Mouse (Mus musculus): ENCODE results near the gene Ccdc96. TPM values are rescaled to one million over a fixed set of nuclear protein-coding genes. Genes with fewer than 3 reads are reported as not detected.

The Ccdc96 gene
- polyA plus RNA-seq, 1 experiment, result 0.04 TPM

GRCm38 (mm10) chr5:36505235-36505634 lies 20.8 kb downstream of the Ccdc96 start:
- TF ChIP-seq CTCF (IDR thresholded peaks at IDR 0.05; ENCODE audit: extremely low read depth, insufficient read depth, insufficient read length, insufficient replicate concordance) (no peak), POLR2A (IDR thresholded peaks at IDR 0.05; ENCODE audit: low read depth, low read length) (no peak)
- Histone ChIP-seq H3K27me3 (ENCODE audit: control insufficient read depth, insufficient read depth, low read length) (no peaks in the 10 kb centered on the region), H3K4me3 (ENCODE audit: extremely low read depth, insufficient read depth, insufficient read length) (no peak overlapping the region), H3K36me3 (ENCODE audit: control insufficient read depth, insufficient read depth, low read length) (peaks cover 45% of the 10 kb centered on the region), H3K27ac (ENCODE audit: insufficient read depth, low read length) (no peak overlapping the region), H3K4me1 (ENCODE audit: control insufficient read depth, insufficient read depth, insufficient read length) (no peaks in the 10 kb centered on the region)
- 93% methylated on average over 7 of the region's 7 CpGs for WGBS
- no peak for DNase-seq (ENCODE audit: low read depth in 1 of 2, low spot score in 2 of 2)

- H3K4me3 ChIP-seq (ENCODE audit: extremely low read depth, insufficient read depth, insufficient read length), result no peak overlapping the region
- TF ChIP-seq CTCF (IDR thresholded peaks at IDR 0.05; ENCODE audit: extremely low read depth, insufficient read depth, insufficient read length, insufficient replicate concordance) (no peak), POLR2A (IDR thresholded peaks at IDR 0.05; ENCODE audit: low read depth, low read length) (no peak)
- H3K4me1 ChIP-seq (ENCODE audit: control insufficient read depth, insufficient read depth, insufficient read length), result no peaks in the 10 kb centered on the region
- no peaks in the 10 kb centered on the region for H3K27me3 ChIP-seq (ENCODE audit: control insufficient read depth, insufficient read depth, low read length)
- no peak for DNase-seq (ENCODE audit: low read depth in 1 of 2, low spot score in 2 of 2)
- WGBS, result 82% methylated on average over 5 of the region's 5 CpGs
- peaks cover 47% of the 10 kb centered on the region for H3K36me3 ChIP-seq (ENCODE audit: control insufficient read depth, insufficient read depth, low read length)
- H3K27ac ChIP-seq (ENCODE audit: insufficient read depth, low read length), result no peak overlapping the region
Measured at GRCm38 (mm10) chr5:36505643-36506042, 21.3 kb downstream of the Ccdc96 start.

- 94% methylated on average over 10 of the region's 10 CpGs for WGBS
- no peaks in the 10 kb centered on the region for H3K4me1 ChIP-seq (ENCODE audit: control insufficient read depth, insufficient read depth, insufficient read length)
- no peaks in the 10 kb centered on the region for H3K27me3 ChIP-seq (ENCODE audit: control insufficient read depth, insufficient read depth, low read length)
- TF ChIP-seq CTCF (IDR thresholded peaks at IDR 0.05; ENCODE audit: extremely low read depth, insufficient read depth, insufficient read length, insufficient replicate concordance), result no peak
- TF ChIP-seq POLR2A (IDR thresholded peaks at IDR 0.05; ENCODE audit: low read depth, low read length), result no peak
- H3K27ac ChIP-seq (ENCODE audit: insufficient read depth, low read length), result no peak overlapping the region
- peaks cover 58% of the 10 kb centered on the region for H3K36me3 ChIP-seq (ENCODE audit: control insufficient read depth, insufficient read depth, low read length)
- no peak for DNase-seq (ENCODE audit: low read depth in 1 of 2, low spot score in 2 of 2)
- no peak overlapping the region for H3K4me3 ChIP-seq (ENCODE audit: extremely low read depth, insufficient read depth, insufficient read length)
Measured at GRCm38 (mm10) chr5:36508351-36508750, 24.0 kb downstream of the Ccdc96 start.

GRCm38 (mm10) chr5:36510956-36511355 lies 26.6 kb downstream of the Ccdc96 start:
- Histone ChIP-seq H3K27me3 (ENCODE audit: control insufficient read depth, insufficient read depth, low read length) (no peaks in the 10 kb centered on the region), H3K36me3 (ENCODE audit: control insufficient read depth, insufficient read depth, low read length) (peaks cover 55% of the 10 kb centered on the region), H3K4me3 (ENCODE audit: extremely low read depth, insufficient read depth, insufficient read length) (no peak overlapping the region), H3K27ac (ENCODE audit: insufficient read depth, low read length) (no peak overlapping the region), H3K4me1 (ENCODE audit: control insufficient read depth, insufficient read depth, insufficient read length) (no peaks in the 10 kb centered on the region)
- TF ChIP-seq CTCF (IDR thresholded peaks at IDR 0.05; ENCODE audit: extremely low read depth, insufficient read depth, insufficient read length, insufficient replicate concordance), result no peak
- no peak for TF ChIP-seq POLR2A (IDR thresholded peaks at IDR 0.05; ENCODE audit: low read depth, low read length)
- no peak for DNase-seq (ENCODE audit: low read depth in 1 of 2, low spot score in 2 of 2)
- 92% methylated on average over 2 of the region's 2 CpGs for WGBS

- no peak for DNase-seq (ENCODE audit: low read depth in 1 of 2, low spot score in 2 of 2)
- H3K4me1 ChIP-seq (ENCODE audit: control insufficient read depth, insufficient read depth, insufficient read length), result no peaks in the 10 kb centered on the region
- no peak overlapping the region for H3K4me3 ChIP-seq (ENCODE audit: extremely low read depth, insufficient read depth, insufficient read length)
- peaks cover 58% of the 10 kb centered on the region for H3K36me3 ChIP-seq (ENCODE audit: control insufficient read depth, insufficient read depth, low read length)
- WGBS, result 67% methylated on average over 1 of the region's 1 CpGs
- TF ChIP-seq CTCF (IDR thresholded peaks at IDR 0.05; ENCODE audit: extremely low read depth, insufficient read depth, insufficient read length, insufficient replicate concordance) (no peak), POLR2A (IDR thresholded peaks at IDR 0.05; ENCODE audit: low read depth, low read length) (no peak)
- H3K27ac ChIP-seq (ENCODE audit: insufficient read depth, low read length), result no peak overlapping the region
- H3K27me3 ChIP-seq (ENCODE audit: control insufficient read depth, insufficient read depth, low read length), result no peaks in the 10 kb centered on the region
Measured at GRCm38 (mm10) chr5:36515126-36515525, 30.7 kb downstream of the Ccdc96 start.

GRCm38 (mm10) chr5:36515558-36515957 lies 31.2 kb downstream of the Ccdc96 start:
- 85% methylated on average over 5 of the region's 5 CpGs for WGBS
- H3K36me3 ChIP-seq (ENCODE audit: control insufficient read depth, insufficient read depth, low read length), result peaks cover 57% of the 10 kb centered on the region
- DNase-seq (ENCODE audit: low read depth in 1 of 2, low spot score in 2 of 2), result no peak
- peak overlapping the region; percentile 28; the same call in 1 of the 2 replicates for H3K27ac ChIP-seq (ENCODE audit: insufficient read depth, low read length)
- H3K4me1 ChIP-seq (ENCODE audit: control insufficient read depth, insufficient read depth, insufficient read length), result no peaks in the 10 kb centered on the region
- H3K27me3 ChIP-seq (ENCODE audit: control insufficient read depth, insufficient read depth, low read length), result no peaks in the 10 kb centered on the region
- H3K4me3 ChIP-seq (ENCODE audit: extremely low read depth, insufficient read depth, insufficient read length), result no peak overlapping the region
- TF ChIP-seq POLR2A (IDR thresholded peaks at IDR 0.05; ENCODE audit: low read depth, low read length) (no peak), CTCF (IDR thresholded peaks at IDR 0.05; ENCODE audit: extremely low read depth, insufficient read depth, insufficient read length, insufficient replicate concordance) (no peak)

- no peak overlapping the region for H3K4me3 ChIP-seq (ENCODE audit: extremely low read depth, insufficient read depth, insufficient read length)
- no peaks in the 10 kb centered on the region for H3K27me3 ChIP-seq (ENCODE audit: control insufficient read depth, insufficient read depth, low read length)
- peaks cover 49% of the 10 kb centered on the region for H3K36me3 ChIP-seq (ENCODE audit: control insufficient read depth, insufficient read depth, low read length)
- DNase-seq (ENCODE audit: low read depth in 1 of 2, low spot score in 2 of 2), result no peak
- WGBS, result 91% methylated on average over 3 of the region's 3 CpGs
- H3K4me1 ChIP-seq (ENCODE audit: control insufficient read depth, insufficient read depth, insufficient read length), result no peaks in the 10 kb centered on the region
- H3K27ac ChIP-seq (ENCODE audit: insufficient read depth, low read length), result no peak overlapping the region
- TF ChIP-seq CTCF (IDR thresholded peaks at IDR 0.05; ENCODE audit: extremely low read depth, insufficient read depth, insufficient read length, insufficient replicate concordance) (no peak), POLR2A (IDR thresholded peaks at IDR 0.05; ENCODE audit: low read depth, low read length) (no peak)
Measured at GRCm38 (mm10) chr5:36517596-36517995, 33.2 kb downstream of the Ccdc96 start.

All from spleen, adult 2 months (tissue).